Mouse (Mus musculus) kidney, adult 2 months (tissue): Measurements from ENCODE around the gene Cript. TPM values are rescaled to one million over a fixed set of nuclear protein-coding genes. Genes with fewer than 3 reads are reported as not detected.

Experiments used
- DNase-seq: peaks from one replicate; pipeline ENCODE4 v3.0.0; 2021
- H3K27ac ChIP-seq: fragments of 200-500 bp; 2 replicates; pipeline ENCODE4 v1.5.1; 2012; ENCODE audit warnings: low read depth, low read length, control low read depth, inconsistent platforms; ENCODE audit not compliant: insufficient read depth
- H3K27me3 ChIP-seq: fragments of 200-500 bp; replicated peaks from 2 replicates; pipeline ENCODE4 v1.6.1; 2012; ENCODE audit warnings: mild to moderate bottlenecking, moderate library complexity, low read length, inconsistent platforms; ENCODE audit not compliant: control insufficient read depth, insufficient read depth
- H3K36me3 ChIP-seq: fragments of 200-500 bp; 2 replicates; pipeline ENCODE4 v1.6.1; 2012; ENCODE audit warnings: mild to moderate bottlenecking, moderate library complexity, low read length, inconsistent platforms; ENCODE audit not compliant: control insufficient read depth, insufficient read depth
- H3K4me1 ChIP-seq: fragments of 200-500 bp; 2 replicates; pipeline ENCODE4 v1.6.1; 2011; ENCODE audit warnings: low read length; ENCODE audit not compliant: control insufficient read depth, insufficient read depth
- H3K4me3 ChIP-seq: fragments of 200-500 bp; 2 replicates; pipeline ENCODE4 v1.5.1; 2011; ENCODE audit warnings: mild to moderate bottlenecking, low read depth, low read length, control low read depth; ENCODE audit not compliant: insufficient read depth
- CTCF ChIP-seq: fragments of 200-500 bp; conservative IDR thresholded peaks from 2 replicates; pipeline ENCODE4 v1.5.1; 2011; ENCODE audit warnings: low read depth, mild to moderate bottlenecking, control low read depth, low read length, moderate library complexity, mixed read lengths; ENCODE audit not compliant: insufficient read depth, insufficient read length
- POLR2A ChIP-seq: fragments of 200-500 bp; IDR thresholded peaks from one replicate; pipeline ENCODE4 v1.6.1; 2011; ENCODE audit warnings: low read depth, low read length, control low read depth
- WGBS: fragments of 180-500 bp; shearing (Covaris S2); methylation state at CpG from one replicate; pipeline ENCODE4 v1.1.7; 2018; 5-methylcytosine and 5-hydroxymethylcytosine counted together
- polyA plus RNA-seq: library from polyadenylated mRNA; depleted of rRNA; stranded (reverse); fragments of >200 nt; gene quantifications from 2 replicates; pipeline ENCODE4 v1.2.3, GENCODE M21; 2012

Cript gene
- polyA plus RNA-seq, 1 experiment, result 30.6 TPM

- 83% methylated on average over 5 of the region's 5 CpGs for WGBS
- peaks cover 7% of the 10 kb centered on the region; the same call in 1 of the 2 replicates for H3K4me1 ChIP-seq
Observed at GRCm38 (mm10) chr17:86988161-86988560, 37.2 kb upstream of the Cript start.

GRCm38 (mm10) chr17:86988601-86989184, 36.7 kb upstream of the Cript start:
- Histone ChIP-seq H3K4me3 (no peak overlapping the region), H3K4me1 (peaks cover 7% of the 10 kb centered on the region; the same call in 1 of the 2 replicates), H3K36me3 (no peaks in the 10 kb centered on the region), H3K27me3 (no peaks in the 10 kb centered on the region), H3K27ac (no peak overlapping the region)
- DNase-seq, result no peak
- 59% methylated on average over 6 of the region's 6 CpGs for WGBS
- TF ChIP-seq CTCF (no peak), POLR2A (no peak)

More at GRCm38 (mm10) chr17:86988161-86988560, 37.2 kb upstream of the Cript start:
- H3K36me3 ChIP-seq, result no peaks in the 10 kb centered on the region
- no peaks in the 10 kb centered on the region for H3K27me3 ChIP-seq
- DNase-seq, result no peak
- no peak overlapping the region for H3K4me3 ChIP-seq
- H3K27ac ChIP-seq, result no peak overlapping the region
- TF ChIP-seq CTCF (no peak), POLR2A (no peak)

- Histone ChIP-seq H3K27ac (no peak overlapping the region), H3K36me3 (no peaks in the 10 kb centered on the region), H3K27me3 (no peaks in the 10 kb centered on the region), H3K4me3 (no peak overlapping the region), H3K4me1 (peaks cover 7% of the 10 kb centered on the region; the same call in 1 of the 2 replicates)
- TF ChIP-seq POLR2A (no peak), CTCF (no peak)
- WGBS, result 82% methylated on average over 8 of the region's 8 CpGs
- no peak for DNase-seq
Observed at GRCm38 (mm10) chr17:86991306-86991705, 34.0 kb upstream of the Cript start.

- Histone ChIP-seq H3K36me3 (no peaks in the 10 kb centered on the region), H3K4me1 (no peaks in the 10 kb centered on the region), H3K4me3 (no peak overlapping the region), H3K27ac (no peak overlapping the region), H3K27me3 (no peaks in the 10 kb centered on the region)
- DNase-seq, result no peak
- WGBS, result 89% methylated on average over 6 of the region's 6 CpGs
- TF ChIP-seq CTCF (no peak), POLR2A (no peak)
Observed at GRCm38 (mm10) chr17:86997323-86997722, 28.0 kb upstream of the Cript start.

- TF ChIP-seq POLR2A (no peak), CTCF (0 out of 2 replicates have a peak, but pooled peaks have one; percentile 13)
- Histone ChIP-seq H3K4me3 (no peak overlapping the region), H3K27me3 (no peaks in the 10 kb centered on the region), H3K36me3 (no peaks in the 10 kb centered on the region), H3K27ac (no peak overlapping the region), H3K4me1 (no peaks in the 10 kb centered on the region)
- WGBS, result 96% methylated on average over 3 of the region's 3 CpGs
- DNase-seq, result no peak
Observed at GRCm38 (mm10) chr17:87008950-87009349, 16.4 kb upstream of the Cript start.

GRCm38 (mm10) chr17:87011301-87012019, 13.9 kb upstream of the Cript start:
- no peaks in the 10 kb centered on the region for H3K27me3 ChIP-seq
- no peak for DNase-seq
- WGBS, result 77% methylated on average over 13 of the region's 13 CpGs
- H3K27ac ChIP-seq, result no peak overlapping the region
- TF ChIP-seq POLR2A, result no peak
- no peak for TF ChIP-seq CTCF
- no peak overlapping the region for H3K4me3 ChIP-seq
- H3K36me3 ChIP-seq, result no peaks in the 10 kb centered on the region
- H3K4me1 ChIP-seq, result no peaks in the 10 kb centered on the region

DNA sequence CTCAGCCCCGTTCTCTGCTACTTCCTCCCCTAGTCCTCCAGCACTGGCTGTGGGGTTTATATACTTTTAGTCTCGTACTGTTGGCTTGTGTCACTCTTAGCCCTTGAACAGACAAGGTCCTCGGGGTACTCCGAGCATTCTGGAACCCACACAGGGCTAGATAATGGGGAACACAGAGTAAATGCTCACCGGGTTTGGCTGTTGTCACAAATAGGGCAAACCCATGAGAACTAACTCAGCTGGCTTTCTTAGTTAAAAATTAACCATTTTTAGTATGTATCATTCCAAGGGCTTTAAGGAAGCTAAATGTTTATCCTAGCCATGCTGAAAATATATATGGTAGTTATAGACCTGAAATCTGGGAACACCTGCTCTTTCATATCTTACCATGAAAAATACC, 5.7 kb upstream of the Cript start:
- no peak overlapping the region for H3K4me3 ChIP-seq
- no peak for DNase-seq
- no peaks in the 10 kb centered on the region for H3K36me3 ChIP-seq
- peaks cover 4% of the 10 kb centered on the region; the same call in 1 of the 2 replicates for H3K4me1 ChIP-seq
- H3K27me3 ChIP-seq, result no peaks in the 10 kb centered on the region
- WGBS, result 56% methylated on average over 5 of the region's 5 CpGs
- H3K27ac ChIP-seq, result no peak overlapping the region
- no peak for TF ChIP-seq CTCF
- TF ChIP-seq POLR2A, result no peak
